Mouse (Mus musculus) left cerebral cortex, adult 9 months (tissue): ENCODE measurements around the gene Bri3bp.
"Not testable (repeated sequence)": the region's sequence is repeated elsewhere in the genome, so short reads cannot be mapped to it uniquely, and the experiment has no call there.

Experiments used
- DNase-seq, 2 experiments: peaks; one replicate each; pipeline ENCODE4 v3.0.0; 2022; ENCODE audit warnings: low spot score in 2 of 2

Gene Bri3bp

DNA sequence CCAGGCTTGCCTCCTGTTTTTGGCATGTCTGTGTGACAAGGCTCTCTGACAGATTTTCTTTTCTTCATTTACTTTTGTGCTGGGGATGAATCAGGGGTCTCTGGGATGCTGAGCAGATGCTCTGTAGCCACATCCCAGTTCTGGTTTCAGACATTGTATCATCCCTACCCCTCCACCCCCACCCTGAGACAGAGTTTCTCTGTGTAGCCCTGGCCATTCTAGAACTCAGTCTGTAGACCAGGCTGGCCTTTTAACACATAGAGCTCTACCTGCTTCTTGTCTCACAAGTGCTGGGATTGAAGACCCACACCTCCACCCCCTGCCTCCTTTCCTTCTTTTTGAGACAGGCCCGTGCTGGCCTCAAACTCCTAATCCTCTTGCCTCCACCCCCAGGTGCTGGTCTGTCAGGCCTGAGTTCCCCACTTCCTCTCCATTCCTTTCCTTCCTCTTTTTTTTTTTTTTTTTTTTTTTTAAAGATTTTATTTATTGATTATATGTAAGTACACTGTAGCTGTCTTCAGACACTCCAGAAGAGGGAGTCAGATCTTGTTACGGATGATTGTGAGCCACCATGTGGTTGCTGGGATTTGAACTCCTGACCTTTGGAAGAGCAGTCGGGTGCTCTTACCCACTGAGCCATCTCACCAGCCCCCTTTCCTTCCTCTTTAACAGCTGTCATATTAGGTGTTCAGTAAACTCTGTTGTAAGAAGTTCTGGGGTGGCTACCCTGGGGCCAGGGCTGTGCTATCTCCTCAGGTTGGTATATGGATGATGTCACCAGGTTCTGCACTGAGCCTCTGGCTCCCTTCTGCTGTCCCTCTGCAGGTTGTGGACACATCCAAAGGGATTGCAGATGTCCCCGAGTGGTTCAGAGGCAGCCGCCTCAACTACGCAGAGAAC, 42.6 kb downstream of the Bri3bp start:
- no peak for DNase-seq

GRCm38 (mm10) chr5:125485031-125485778, 43.8 kb downstream of the Bri3bp start:
- DNase-seq, result no peak

- no peak for DNase-seq
These were observed 44.7 kb downstream of the Bri3bp start for GRCm38 (mm10) chr5:125486088-125486487.

GRCm38 (mm10) chr5:125487375-125488115, 46.2 kb downstream of the Bri3bp start:
- DNase-seq, result no peak

- no peak for DNase-seq
These were observed 46.7 kb downstream of the Bri3bp start for GRCm38 (mm10) chr5:125488116-125488455.

DNA sequence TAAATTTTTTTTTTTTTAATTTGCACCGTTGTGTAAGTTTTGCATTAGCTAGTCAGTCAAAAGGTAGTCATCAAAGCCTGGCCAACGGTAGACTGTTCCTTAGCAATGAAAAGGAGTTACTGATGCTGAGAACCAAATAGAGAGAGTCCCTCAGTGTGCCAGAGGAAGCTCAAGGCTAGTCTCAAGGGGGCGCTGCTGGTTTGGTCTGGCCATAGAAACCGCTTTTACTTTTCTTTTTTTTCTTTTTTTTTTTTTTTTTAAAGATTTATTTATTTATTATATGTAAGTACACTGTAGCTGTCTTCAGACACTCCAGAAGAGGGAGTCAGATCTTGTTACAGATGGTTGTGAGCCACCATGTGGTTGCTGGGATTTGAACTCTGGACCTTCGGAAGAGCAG, 47.6 kb downstream of the Bri3bp start:
- not testable (repeated sequence) for DNase-seq

- DNase-seq, result no peak
These were observed 49.7 kb downstream of the Bri3bp start for GRCm38 (mm10) chr5:125491107-125491506.

- DNase-seq, result no peak
These were observed 51.2 kb downstream of the Bri3bp start for GRCm38 (mm10) chr5:125492379-125493092.

GRCm38 (mm10) chr5:125493093-125493423, 51.7 kb downstream of the Bri3bp start:
- DNase-seq, result no peak

GRCm38 (mm10) chr5:125495655-125496054, 54.3 kb downstream of the Bri3bp start:
- DNase-seq, result no peak

DNA sequence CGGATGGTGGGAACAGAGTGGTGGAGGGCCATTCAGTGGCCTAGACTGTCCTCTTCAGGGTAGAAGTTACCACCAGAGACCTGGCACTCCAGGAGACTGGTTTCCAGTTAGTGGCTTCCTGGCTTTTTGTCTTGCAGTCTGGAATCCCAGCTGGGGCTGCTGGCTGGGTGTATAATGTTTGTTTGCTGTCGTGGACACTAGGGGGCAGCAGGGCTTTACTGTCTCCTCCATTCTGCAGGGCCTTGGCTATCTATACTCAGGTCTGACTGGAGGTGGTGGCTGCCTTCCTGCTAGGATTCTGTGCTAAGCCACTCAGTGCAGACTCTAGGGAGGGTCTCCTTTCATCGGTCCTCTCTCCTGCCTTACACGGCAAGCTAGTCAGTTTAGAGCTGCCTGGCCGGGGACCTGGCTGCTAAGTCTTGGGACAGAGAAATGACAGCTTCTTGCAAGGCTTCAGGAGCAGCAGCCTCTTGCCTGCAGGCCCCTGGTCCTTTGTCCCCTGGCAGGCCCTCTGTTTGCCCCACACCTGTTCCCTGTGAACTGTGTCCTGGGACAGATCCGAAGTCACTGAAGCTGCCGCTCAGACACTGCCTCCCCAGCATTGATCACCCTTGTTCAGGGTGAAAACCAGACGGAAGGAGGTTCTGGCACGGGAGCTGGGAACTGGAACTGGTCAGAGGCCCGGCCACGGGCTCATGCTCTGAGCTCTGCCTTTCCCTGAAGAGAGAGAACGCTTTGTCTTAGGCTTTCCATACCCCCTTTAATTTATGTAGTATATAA, 56.6 kb downstream of the Bri3bp start:
- peak in 1 of 2 experiments; percentile 86 for DNase-seq

GRCm38 (mm10) chr5:125501505-125501904, 60.1 kb downstream of the Bri3bp start:
- DNase-seq, result no peak

- no peak for DNase-seq
These were observed 60.8 kb downstream of the Bri3bp start for GRCm38 (mm10) chr5:125502186-125502585.

DNA sequence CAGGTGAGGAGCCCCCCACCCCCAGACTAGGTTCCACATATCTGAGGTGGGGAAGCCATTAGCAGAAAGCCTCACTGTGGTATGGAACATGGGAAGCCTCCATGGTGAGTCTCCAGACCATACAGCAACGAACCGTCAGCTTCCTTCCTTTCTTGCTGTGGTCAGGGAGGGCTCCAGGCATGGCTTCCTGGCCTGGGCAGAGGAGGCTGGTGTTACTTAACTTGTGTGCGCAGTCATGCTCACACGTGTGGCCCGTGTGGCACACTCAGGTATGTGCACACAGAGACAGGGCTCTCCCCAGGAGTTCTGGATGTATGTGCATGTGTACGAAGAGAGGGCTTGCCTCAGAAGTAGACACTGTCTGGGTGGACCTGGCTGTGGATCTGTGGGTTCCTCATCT, 62.3 kb downstream of the Bri3bp start:
- DNase-seq, result no peak

DNA sequence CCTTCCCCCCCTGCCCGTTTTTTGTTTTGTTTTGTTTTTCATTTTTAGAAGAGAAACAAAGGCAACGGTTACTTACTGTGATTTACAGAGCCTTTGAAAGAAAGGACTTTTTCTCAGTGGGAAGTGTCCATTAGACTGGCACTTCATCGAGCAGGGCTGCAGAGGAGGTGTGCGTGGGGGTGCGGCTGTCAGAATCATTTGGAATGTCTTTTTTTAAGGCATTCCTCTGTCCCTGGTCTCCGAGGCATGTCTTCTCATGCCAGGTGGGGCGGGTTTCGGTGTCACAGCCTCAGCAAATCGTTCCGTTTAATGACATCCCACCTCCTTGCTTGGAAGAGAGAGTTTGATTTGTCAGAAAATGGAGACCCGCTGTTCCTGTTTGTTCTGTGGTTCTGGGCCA, 63.3 kb downstream of the Bri3bp start:
- no peak for DNase-seq

DNA sequence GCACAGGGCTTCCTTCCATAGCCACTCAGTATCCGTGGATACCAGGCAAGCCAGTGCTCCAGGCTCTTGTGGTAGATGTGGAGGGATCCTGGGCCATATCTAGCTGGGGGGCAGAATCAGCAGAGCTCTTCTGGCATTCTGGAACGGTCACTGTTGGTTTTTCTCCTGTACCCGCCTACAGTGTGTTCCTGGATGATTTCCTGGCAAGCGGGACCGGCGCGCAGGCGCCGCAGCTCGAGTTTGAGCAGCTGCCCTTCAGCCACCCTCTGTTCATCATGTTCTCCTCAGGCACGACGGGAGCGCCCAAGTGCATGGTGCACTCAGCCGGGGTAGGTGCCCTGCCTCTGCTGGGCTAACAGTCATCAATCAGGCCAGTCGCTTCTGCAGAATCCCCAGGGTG, 64.6 kb downstream of the Bri3bp start:
- DNase-seq, result peak in 1 of 2 experiments; percentile 56

GRCm38 (mm10) chr5:125507582-125507981, 66.2 kb downstream of the Bri3bp start:
- no peak for DNase-seq

- DNase-seq, result no peak
These were observed 66.6 kb downstream of the Bri3bp start for GRCm38 (mm10) chr5:125508006-125508405.

- DNase-seq, result no peak
These were observed 68.2 kb downstream of the Bri3bp start for GRCm38 (mm10) chr5:125509541-125509940.
